In genomic region chr3:58071574-58071973, GRCm38 (mm10) we compare ENCODE assay signal across 25 mouse cellular contexts.
DNase-seq lines count a peak whose midpoint lies in the region; ATAC-seq and TF ChIP-seq lines count a peak whose summit lies in the region.
"Had no signal": no experiment of that assay in that cellular context is flagged by ENCODE, and none has a peak within 500 bp of the region (broad histone marks: within the 10 kb centered on the region; RNA-seq: fewer than 3 reads in every experiment).

No protein-coding gene starts in this region.

- TF ChIP-seq CTCF in kidney, adult 2 months (conservative IDR thresholded peaks at IDR 0.05; ENCODE audit: insufficient read depth, insufficient read length, low read depth, low read length), result no peak

- no peak overlapping the region for H3K27ac ChIP-seq in embryonic facial prominence, embryonic 11.5 days (replicated peaks; ENCODE audit: low read depth, low read length)
- H3K27ac ChIP-seq in embryonic facial prominence, embryonic 10.5 days (replicated peaks), result no peak overlapping the region
- H3K27ac ChIP-seq in kidney, adult 2 months (ENCODE audit: insufficient read depth, low read depth, low read length), result peak overlapping the region; percentile 37
- no peak overlapping the region for H3K27ac ChIP-seq in kidney, embryonic 14.5 days (ENCODE audit: low read depth, low read length)
- no peak overlapping the region for H3K27ac ChIP-seq in midbrain, embryonic 11.5 days (ENCODE audit: low read depth, low read length)
- H3K27ac ChIP-seq in midbrain, embryonic 13.5 days, result no peak overlapping the region
- no peak overlapping the region for H3K27ac ChIP-seq in hindbrain, embryonic 14.5 days
- H3K27ac ChIP-seq: embryonic facial prominence, embryonic 13.5 days; heart, embryonic 13.5 days; hindbrain, embryonic 15.5 days; intestine, embryonic 15.5 days; kidney, postnatal 0 days; limb, embryonic 13.5 days; liver, embryonic 13.5 days had no signal

- H3K9me3 ChIP-seq in embryonic facial prominence, embryonic 11.5 days (replicated peaks; ENCODE audit: control insufficient read depth, low read length), result no peaks in the 10 kb centered on the region
- H3K9me3 ChIP-seq in embryonic facial prominence, embryonic 10.5 days, result no peaks in the 10 kb centered on the region
- no peaks in the 10 kb centered on the region for H3K9me3 ChIP-seq in kidney, embryonic 14.5 days (ENCODE audit: control insufficient read depth, low read length)
- H3K9me3 ChIP-seq in midbrain, embryonic 11.5 days (ENCODE audit: control insufficient read depth, low read length), result no peaks in the 10 kb centered on the region
- H3K9me3 ChIP-seq in midbrain, embryonic 13.5 days, result no peaks in the 10 kb centered on the region
- H3K9me3 ChIP-seq in hindbrain, embryonic 14.5 days (ENCODE audit: control insufficient read depth, low read length), result no peaks in the 10 kb centered on the region
- H3K9me3 ChIP-seq: embryonic facial prominence, embryonic 13.5 days; heart, embryonic 13.5 days; hindbrain, embryonic 15.5 days; intestine, embryonic 15.5 days; limb, embryonic 13.5 days; liver, embryonic 13.5 days had no signal

- no peaks in the 10 kb centered on the region for H3K36me3 ChIP-seq in embryonic facial prominence, embryonic 11.5 days (replicated peaks; ENCODE audit: control insufficient read depth, insufficient read depth, low read depth, low read length)
- no peaks in the 10 kb centered on the region for H3K36me3 ChIP-seq in embryonic facial prominence, embryonic 10.5 days (replicated peaks)
- no peaks in the 10 kb centered on the region for H3K36me3 ChIP-seq in kidney, adult 2 months (ENCODE audit: control insufficient read depth, insufficient read depth, low read length)
- no peaks in the 10 kb centered on the region for H3K36me3 ChIP-seq in kidney, embryonic 14.5 days (ENCODE audit: control insufficient read depth, insufficient read depth, low read length)
- H3K36me3 ChIP-seq in midbrain, embryonic 11.5 days (ENCODE audit: control insufficient read depth, insufficient read depth, low read length), result no peaks in the 10 kb centered on the region
- no peaks in the 10 kb centered on the region for H3K36me3 ChIP-seq in midbrain, embryonic 13.5 days
- no peaks in the 10 kb centered on the region for H3K36me3 ChIP-seq in hindbrain, embryonic 14.5 days (replicated peaks; ENCODE audit: control insufficient read depth, insufficient read depth)
- H3K36me3 ChIP-seq: embryonic facial prominence, embryonic 13.5 days; heart, embryonic 13.5 days; hindbrain, embryonic 15.5 days; intestine, embryonic 15.5 days; limb, embryonic 13.5 days; liver, embryonic 13.5 days had no signal

- 52% methylated on average over 3 of the region's 3 CpGs for WGBS in embryonic facial prominence, embryonic 11.5 days
- WGBS in embryonic facial prominence, embryonic 10.5 days, result 62% methylated on average over 3 of the region's 3 CpGs
- 29% methylated on average over 3 of the region's 3 CpGs for WGBS in kidney, adult 2 months
- 46% methylated on average over 3 of the region's 3 CpGs for WGBS in kidney, embryonic 14.5 days
- 28% methylated on average over 3 of the region's 3 CpGs for WGBS in midbrain, embryonic 11.5 days
- 33% methylated on average over 3 of the region's 3 CpGs for WGBS in midbrain, embryonic 13.5 days
- 26% methylated on average over 3 of the region's 3 CpGs for WGBS in hindbrain, embryonic 14.5 days

- H3K9ac ChIP-seq in embryonic facial prominence, embryonic 11.5 days (replicated peaks; ENCODE audit: low read length), result no peak overlapping the region
- no peak overlapping the region for H3K9ac ChIP-seq in kidney, embryonic 14.5 days (ENCODE audit: low read depth, low read length)
- H3K9ac ChIP-seq in midbrain, embryonic 11.5 days (ENCODE audit: low read length), result no peak overlapping the region
- no peak overlapping the region for H3K9ac ChIP-seq in midbrain, embryonic 13.5 days (replicated peaks)
- H3K9ac ChIP-seq in hindbrain, embryonic 14.5 days, result no peak overlapping the region
- H3K9ac ChIP-seq: embryonic facial prominence, embryonic 13.5 days; heart, embryonic 13.5 days; hindbrain, embryonic 15.5 days; intestine, embryonic 15.5 days; limb, embryonic 13.5 days; liver, embryonic 13.5 days had no signal

- no peak for TF ChIP-seq POLR2A in kidney, adult 2 months (IDR thresholded peaks at IDR 0.05; ENCODE audit: low read depth, low read length)

- DNase-seq in embryonic facial prominence, embryonic 11.5 days (ENCODE audit: low spot score), result no peak
- DNase-seq in embryonic facial prominence, embryonic 10.5 days (ENCODE audit: low spot score), result no peak
- DNase-seq in kidney, adult 2 months, result peak; percentile 49
- DNase-seq in midbrain, embryonic 11.5 days (ENCODE audit: low spot score, missing footprints), result peak; percentile 82
- no peak for DNase-seq in hindbrain, embryonic 14.5 days (ENCODE audit: low spot score)
- no peak for DNase-seq in MN1 (ENCODE audit: low spot score)
- DNase-seq: adrenal gland, postnatal 14 days; cerebellum, adult 11 months; cerebellum, adult 9-10 months; heart, postnatal 10 days; kidney, postnatal 4 days; liver, embryonic 13.5 days; lung, adult 18-20 months; lung, postnatal 10 days; thymus, adult 2 months; thymus, postnatal 36 days had no signal

- H3K4me1 ChIP-seq in embryonic facial prominence, embryonic 11.5 days (ENCODE audit: control insufficient read depth, insufficient read depth, low read length), result no peaks in the 10 kb centered on the region
- H3K4me1 ChIP-seq in embryonic facial prominence, embryonic 10.5 days, result no peaks in the 10 kb centered on the region
- no peaks in the 10 kb centered on the region; the same call in 1 of the 2 replicates for H3K4me1 ChIP-seq in kidney, adult 2 months (ENCODE audit: control insufficient read depth, insufficient read depth, low read length)
- H3K4me1 ChIP-seq in kidney, embryonic 14.5 days (ENCODE audit: control insufficient read depth, insufficient read depth, low read length), result no peaks in the 10 kb centered on the region
- H3K4me1 ChIP-seq in midbrain, embryonic 11.5 days (ENCODE audit: control insufficient read depth, insufficient read depth, low read length), result peaks cover 2% of the 10 kb centered on the region; the same call in 1 of the 2 replicates
- no peaks in the 10 kb centered on the region for H3K4me1 ChIP-seq in midbrain, embryonic 13.5 days (replicated peaks)
- no peaks in the 10 kb centered on the region for H3K4me1 ChIP-seq in hindbrain, embryonic 14.5 days (replicated peaks; ENCODE audit: control insufficient read depth, insufficient read depth, low read length)
- H3K4me1 ChIP-seq: embryonic facial prominence, embryonic 13.5 days; heart, embryonic 13.5 days; hindbrain, embryonic 15.5 days; intestine, embryonic 15.5 days; limb, embryonic 13.5 days; liver, embryonic 13.5 days had no signal

- 0 out of 2 replicates have a peak, but pooled peaks have one; percentile 52 for ATAC-seq in embryonic facial prominence, embryonic 11.5 days (replicated peaks; ENCODE audit: insufficient number of reproducible peaks, low FRiP score, low TSS enrichment, low read depth)
- ATAC-seq in kidney, embryonic 14.5 days (ENCODE audit: low FRiP score, low TSS enrichment), result no peak
- peak; percentile 65 for ATAC-seq in midbrain, embryonic 11.5 days (ENCODE audit: low FRiP score)
- no peak for ATAC-seq in midbrain, embryonic 13.5 days
- ATAC-seq in hindbrain, embryonic 14.5 days (ENCODE audit: low FRiP score), result peak; percentile 11; the same call in 1 of the 2 replicates
- ATAC-seq: forebrain, embryonic 16.5 days; intestine, embryonic 15.5 days had no signal

- H3K4me2 ChIP-seq in embryonic facial prominence, embryonic 11.5 days (ENCODE audit: low read depth, low read length), result no peak overlapping the region
- H3K4me2 ChIP-seq in kidney, embryonic 14.5 days (replicated peaks; ENCODE audit: low read depth, low read length), result no peak overlapping the region
- H3K4me2 ChIP-seq in midbrain, embryonic 11.5 days, result no peak overlapping the region
- no peak overlapping the region for H3K4me2 ChIP-seq in midbrain, embryonic 13.5 days (replicated peaks)
- no peak overlapping the region for H3K4me2 ChIP-seq in hindbrain, embryonic 14.5 days (replicated peaks)
- H3K4me2 ChIP-seq: embryonic facial prominence, embryonic 13.5 days; heart, embryonic 13.5 days; hindbrain, embryonic 15.5 days; intestine, embryonic 15.5 days; limb, embryonic 13.5 days; liver, embryonic 13.5 days had no signal

- H3K4me3 ChIP-seq in embryonic facial prominence, embryonic 11.5 days (ENCODE audit: low read depth, low read length), result no peak overlapping the region
- no peak overlapping the region for H3K4me3 ChIP-seq in embryonic facial prominence, embryonic 10.5 days
- no peak overlapping the region for H3K4me3 ChIP-seq in kidney, adult 2 months (ENCODE audit: insufficient read depth, low read depth, low read length)
- no peak overlapping the region for H3K4me3 ChIP-seq in kidney, embryonic 14.5 days (ENCODE audit: low read length)
- H3K4me3 ChIP-seq in midbrain, embryonic 11.5 days (ENCODE audit: low read depth, low read length), result no peak overlapping the region
- H3K4me3 ChIP-seq in midbrain, embryonic 13.5 days (replicated peaks), result no peak overlapping the region
- H3K4me3 ChIP-seq in hindbrain, embryonic 14.5 days (replicated peaks; ENCODE audit: low read length), result no peak overlapping the region
- H3K4me3 ChIP-seq: embryonic facial prominence, embryonic 13.5 days; heart, embryonic 13.5 days; hindbrain, embryonic 15.5 days; intestine, embryonic 15.5 days; limb, embryonic 13.5 days; liver, embryonic 13.5 days had no signal

- no peaks in the 10 kb centered on the region for H3K27me3 ChIP-seq in embryonic facial prominence, embryonic 11.5 days (ENCODE audit: control insufficient read depth, insufficient read depth, low read length)
- no peaks in the 10 kb centered on the region for H3K27me3 ChIP-seq in embryonic facial prominence, embryonic 10.5 days (replicated peaks; ENCODE audit: low read depth, poor library complexity, severe bottlenecking)
- no peaks in the 10 kb centered on the region for H3K27me3 ChIP-seq in kidney, adult 2 months (replicated peaks; ENCODE audit: control insufficient read depth, insufficient read depth, low read length)
- H3K27me3 ChIP-seq in kidney, embryonic 14.5 days (ENCODE audit: control insufficient read depth, insufficient read depth, low read length), result no peaks in the 10 kb centered on the region
- no peaks in the 10 kb centered on the region for H3K27me3 ChIP-seq in midbrain, embryonic 11.5 days (ENCODE audit: control insufficient read depth, insufficient read depth, low read length)
- H3K27me3 ChIP-seq in midbrain, embryonic 13.5 days, result no peaks in the 10 kb centered on the region
- H3K27me3 ChIP-seq in hindbrain, embryonic 14.5 days (ENCODE audit: control insufficient read depth, insufficient read depth, low read length), result no peaks in the 10 kb centered on the region
- H3K27me3 ChIP-seq: embryonic facial prominence, embryonic 13.5 days; heart, embryonic 13.5 days; hindbrain, embryonic 15.5 days; intestine, embryonic 15.5 days; limb, embryonic 13.5 days; liver, embryonic 13.5 days had no signal

Comparison
In these comparisons a context has a peak if more than half of its experiments do, and no peak if none do; other contexts are left out.
1. ATAC-seq: peak in embryonic facial prominence, embryonic 11.5 days (single experiment), midbrain, embryonic 11.5 days (single experiment) and hindbrain, embryonic 14.5 days (single experiment); none in kidney, embryonic 14.5 days (single experiment) and midbrain, embryonic 13.5 days (single experiment).
2. DNase-seq: peak in kidney, adult 2 months (single experiment) and midbrain, embryonic 11.5 days (single experiment); none in embryonic facial prominence, embryonic 11.5 days (single experiment), embryonic facial prominence, embryonic 10.5 days (single experiment), hindbrain, embryonic 14.5 days (single experiment) and MN1 (single experiment).